Mouse (Mus musculus) spleen, postnatal 4 days (tissue): ENCODE results near the gene Cd109.

Source experiments
- DNase-seq, 2 experiments: peaks; one replicate each; pipeline ENCODE4 v3.0.0; 2022; ENCODE audit warnings: low spot score in 2 of 2

Cd109 gene

GRCm38 (mm10) chr9:78615401-78616021 lies at the start of gene Cd109:
TSS of gene Cd109 (plus strand) at chr9:78615546.
- DNase-seq = no peak

- DNase-seq = no peak
Measured at GRCm38 (mm10) chr9:78569934-78570333, 45.4 kb upstream of the Cd109 start.

GRCm38 (mm10) chr9:78576466-78576865 lies 38.9 kb upstream of the Cd109 start:
- no peak for DNase-seq

- DNase-seq = no peak
Measured at GRCm38 (mm10) chr9:78578824-78579223, 36.5 kb upstream of the Cd109 start.

GRCm38 (mm10) chr9:78579644-78580396 lies 35.5 kb upstream of the Cd109 start:
- no peak for DNase-seq

GRCm38 (mm10) chr9:78587218-78587883 lies 28.0 kb upstream of the Cd109 start:
- no peak for DNase-seq

- peak; percentile 94 to 97 for DNase-seq
Measured at GRCm38 (mm10) chr9:78587914-78588313, 27.4 kb upstream of the Cd109 start, which contains the start of gene Slc17a5. TSS of gene Slc17a5 (minus strand) at chr9:78588041.

- DNase-seq = peak in 1 of 2 experiments; percentile 25
Measured at GRCm38 (mm10) chr9:78588411-78589033, 26.8 kb upstream of the Cd109 start.

GRCm38 (mm10) chr9:78590471-78590870 lies 24.9 kb upstream of the Cd109 start:
- DNase-seq = no peak

- DNase-seq = no peak
Measured at GRCm38 (mm10) chr9:78595257-78595656, 20.1 kb upstream of the Cd109 start.

GRCm38 (mm10) chr9:78595769-78596555 lies 19.4 kb upstream of the Cd109 start:
- no peak for DNase-seq

- no peak for DNase-seq
Measured at GRCm38 (mm10) chr9:78596834-78597233, 18.5 kb upstream of the Cd109 start.

- no peak for DNase-seq
Measured at GRCm38 (mm10) chr9:78599927-78600326, 15.4 kb upstream of the Cd109 start.

GRCm38 (mm10) chr9:78601046-78601730 lies 14.2 kb upstream of the Cd109 start:
- no peak for DNase-seq

- no peak for DNase-seq
Measured at GRCm38 (mm10) chr9:78614201-78614600, 1.1 kb upstream of the Cd109 start.

GRCm38 (mm10) chr9:78619285-78619684 lies 3.9 kb downstream of the Cd109 start:
- no peak for DNase-seq

- DNase-seq = no peak
Measured at GRCm38 (mm10) chr9:78623301-78623747, 8.0 kb downstream of the Cd109 start.

GRCm38 (mm10) chr9:78629991-78630390 lies 14.6 kb downstream of the Cd109 start:
- no peak for DNase-seq

- DNase-seq = no peak
Measured at GRCm38 (mm10) chr9:78631755-78632434, 16.5 kb downstream of the Cd109 start.

- DNase-seq = no peak
Measured at GRCm38 (mm10) chr9:78633976-78634375, 18.6 kb downstream of the Cd109 start.
